Mouse (Mus musculus): ENCODE data around the gene Id2.

GRCm38 (mm10) chr12:25124431-25125238 lies 27.7 kb upstream of the Id2 start:
- TF ChIP-seq CTCF (IDR thresholded peaks at IDR 0.05; ENCODE audit: borderline replicate concordance, extremely low read depth, insufficient read depth, insufficient read length) (no peak), POLR2A (IDR thresholded peaks at IDR 0.05; ENCODE audit: borderline replicate concordance, extremely low read depth, insufficient read depth, insufficient read length, poor library complexity, severe bottlenecking) (no peak)
